Mouse (Mus musculus): ENCODE data around the gene Qrfpr. TPM values are rescaled to one million over a fixed set of nuclear protein-coding genes. Genes with fewer than 3 reads are reported as not detected.

Qrfpr gene
- polyA plus RNA-seq (2012; rRNA removed): 2.3 and 4.2 TPM in 2 replicates

DNA sequence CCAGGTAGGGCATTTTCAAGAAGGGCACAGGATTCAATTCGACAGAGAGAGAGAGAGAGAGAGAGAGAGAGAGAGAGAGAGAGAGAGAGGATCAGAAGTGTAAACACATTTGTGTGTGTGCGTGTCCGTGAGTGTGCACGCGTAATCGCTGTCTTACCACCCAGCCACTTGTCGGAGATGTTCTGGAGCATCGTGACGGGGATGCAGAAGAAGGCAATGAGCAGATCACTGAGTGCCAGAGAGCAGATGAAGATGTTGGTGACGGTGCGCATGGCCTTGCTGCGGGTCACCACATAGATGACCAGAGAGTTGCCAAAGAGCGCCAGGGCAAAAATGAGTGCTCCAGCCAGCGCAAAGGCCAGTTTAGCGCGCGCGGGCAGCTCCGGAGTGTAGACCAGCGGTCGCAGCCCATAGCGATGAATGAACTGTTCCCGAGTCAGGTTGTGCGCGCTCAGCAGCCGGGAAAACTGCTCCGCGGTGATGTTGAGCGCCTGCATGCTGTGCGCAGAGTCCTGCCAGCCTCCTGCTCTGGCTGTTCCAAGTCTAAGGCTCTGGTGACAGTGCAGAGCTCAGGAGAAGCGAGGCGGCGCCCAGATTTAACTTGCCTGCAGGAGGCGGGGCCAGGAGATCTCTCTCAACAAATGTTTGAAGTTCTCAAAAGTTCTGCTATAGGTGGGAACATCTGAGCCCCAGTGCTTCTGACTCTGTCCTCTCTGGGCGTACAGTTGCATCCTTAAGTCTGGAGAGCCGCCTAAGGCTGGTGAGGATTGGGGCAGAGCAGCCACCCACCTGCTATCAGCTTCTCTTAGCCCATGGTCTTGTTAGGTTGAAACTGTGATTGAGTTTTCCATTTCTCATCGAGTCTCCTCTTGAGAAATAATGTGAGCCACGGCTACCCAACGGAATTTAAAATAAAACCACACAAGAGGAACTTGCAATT is at the start of gene Qrfpr:
Gene Qrfpr, minus strand, starts transcription at position 571 of the 940 bp plus-strand sequence.
- DNase-seq (ENCODE audit: extremely low spot score in 1 of 2, low spot score in 1 of 2): peak in 1 of 2 experiments; percentile 68

- DNase-seq (ENCODE audit: extremely low spot score in 1 of 2, low spot score in 1 of 2): no peak
These were observed 41.8 kb upstream of the Qrfpr start for GRCm38 (mm10) chr3:36263873-36264272.

DNA sequence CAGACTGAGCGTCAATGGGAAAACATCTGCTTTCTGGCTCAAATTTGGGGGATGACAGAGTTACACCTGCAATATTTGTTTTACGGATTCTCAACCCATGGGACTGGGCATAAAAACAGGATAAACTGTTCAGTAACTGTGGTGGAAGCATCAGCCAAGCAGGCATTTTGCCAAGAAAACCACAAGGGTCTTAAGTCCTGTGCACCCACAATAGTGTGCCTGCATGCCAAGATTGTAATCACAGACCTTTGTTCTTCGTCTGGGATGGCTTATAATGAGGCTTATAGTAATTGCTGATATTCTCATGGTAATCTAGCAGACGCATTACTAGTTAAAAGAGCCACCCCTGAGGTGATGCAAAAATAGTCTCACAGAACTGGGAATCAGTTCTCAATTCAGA is 41.2 kb upstream of the Qrfpr start:
- no peak for DNase-seq (ENCODE audit: extremely low spot score in 1 of 2, low spot score in 1 of 2)

- peak; percentile 4 to 26 for DNase-seq (ENCODE audit: extremely low spot score in 1 of 2, low spot score in 1 of 2)
These were observed 28.5 kb upstream of the Qrfpr start for GRCm38 (mm10) chr3:36250585-36250984.

- no peak for DNase-seq (ENCODE audit: extremely low spot score in 1 of 2, low spot score in 1 of 2)
These were observed 26.3 kb upstream of the Qrfpr start for GRCm38 (mm10) chr3:36248446-36248845.

DNA sequence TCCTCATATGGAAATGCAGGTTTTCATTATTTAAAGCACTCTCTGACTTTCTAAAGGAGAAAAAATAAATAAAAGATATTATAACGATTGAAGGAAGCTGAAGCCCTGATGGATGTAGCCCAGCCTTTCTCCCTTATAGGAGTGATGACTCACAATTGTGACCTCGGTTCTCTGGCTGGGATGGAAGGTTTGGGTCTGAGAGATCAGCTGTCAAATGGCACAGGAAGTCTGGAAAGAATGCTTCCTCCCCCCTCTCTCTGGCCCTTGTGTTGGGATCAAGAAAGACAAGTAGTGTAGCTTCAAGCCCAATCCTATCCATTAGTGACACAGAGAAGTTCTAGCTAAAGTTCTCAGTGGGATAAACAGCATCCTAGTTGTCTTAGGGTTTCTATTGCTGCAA is 7.8 kb upstream of the Qrfpr start:
- DNase-seq (ENCODE audit: extremely low spot score in 1 of 2, low spot score in 1 of 2): no peak

GRCm38 (mm10) chr3:36227246-36227645 is 5.1 kb upstream of the Qrfpr start:
- DNase-seq (ENCODE audit: extremely low spot score in 1 of 2, low spot score in 1 of 2): no peak

- no peak for DNase-seq (ENCODE audit: extremely low spot score in 1 of 2, low spot score in 1 of 2)
These were observed 1.2 kb upstream of the Qrfpr start for GRCm38 (mm10) chr3:36223361-36223760.

DNA sequence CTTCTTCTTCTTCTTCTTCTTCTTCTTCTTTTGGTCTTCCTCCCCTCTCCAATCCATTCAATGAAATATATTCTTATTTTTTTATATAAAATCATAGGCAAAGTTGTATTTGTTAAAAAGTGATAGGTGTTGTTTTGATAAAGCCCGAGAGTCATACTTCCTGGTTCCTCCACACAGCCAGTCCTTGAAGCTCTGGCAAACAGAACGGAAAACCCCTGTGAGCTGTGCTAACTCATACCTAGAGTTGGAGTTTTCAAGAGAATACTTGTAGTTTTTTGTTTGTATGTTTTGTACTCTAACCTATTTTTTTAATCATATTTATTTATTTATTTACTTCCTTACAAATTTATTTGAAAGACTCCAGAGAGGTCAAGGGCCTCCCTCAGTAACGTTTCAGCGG is 9.4 kb downstream of the Qrfpr start:
- no peak for DNase-seq (ENCODE audit: extremely low spot score in 1 of 2, low spot score in 1 of 2)

DNA sequence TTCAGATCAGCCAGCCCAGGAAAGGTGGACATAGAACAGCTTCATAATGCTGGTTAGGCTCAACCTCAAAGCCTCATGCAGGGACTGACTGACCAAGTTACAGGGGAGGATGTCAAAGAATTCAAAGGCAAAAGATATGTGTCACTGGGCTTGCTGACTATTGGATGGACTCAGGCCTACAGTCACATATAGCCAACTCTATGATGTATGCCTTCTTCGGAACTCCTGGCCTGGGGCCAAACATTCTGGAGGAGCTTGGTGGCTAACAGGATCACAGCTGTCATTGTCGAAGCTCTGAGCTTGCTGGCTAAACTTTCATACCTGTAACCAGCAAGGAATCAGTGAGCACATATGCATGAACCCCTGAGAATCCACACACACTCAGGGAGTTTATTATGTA is 11.2 kb downstream of the Qrfpr start:
- DNase-seq (ENCODE audit: extremely low spot score in 1 of 2, low spot score in 1 of 2): no peak

- DNase-seq (ENCODE audit: extremely low spot score in 1 of 2, low spot score in 1 of 2): peak in 1 of 2 experiments; percentile 66
These were observed 12.1 kb downstream of the Qrfpr start for GRCm38 (mm10) chr3:36209776-36210555.

- DNase-seq (ENCODE audit: extremely low spot score in 1 of 2, low spot score in 1 of 2): no peak
These were observed 14.4 kb downstream of the Qrfpr start for GRCm38 (mm10) chr3:36207520-36208264.

DNA sequence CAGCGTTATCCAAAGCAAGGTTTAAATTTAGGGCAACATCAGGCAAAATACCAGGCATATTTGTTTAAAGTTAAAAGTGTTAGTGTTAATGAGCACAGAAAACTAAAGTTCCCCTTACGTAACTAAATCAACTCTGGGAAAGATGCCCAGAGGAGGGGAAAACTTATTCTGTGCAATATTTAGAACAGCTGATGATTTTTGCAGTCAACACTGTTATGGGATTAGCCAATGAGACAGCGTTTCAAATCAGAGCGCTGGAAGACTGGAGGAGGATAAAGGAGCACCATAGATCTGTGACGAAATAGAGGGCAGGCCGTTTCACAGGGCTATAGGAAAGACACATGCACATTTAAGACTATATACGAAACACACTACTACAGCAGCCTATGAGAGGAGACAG is 19.2 kb downstream of the Qrfpr start:
- peak; percentile 45 to 81 for DNase-seq (ENCODE audit: extremely low spot score in 1 of 2, low spot score in 1 of 2)

GRCm38 (mm10) chr3:36201098-36201497 is 21.0 kb downstream of the Qrfpr start:
- DNase-seq (ENCODE audit: extremely low spot score in 1 of 2, low spot score in 1 of 2): no peak

GRCm38 (mm10) chr3:36189243-36189642 is 32.9 kb downstream of the Qrfpr start:
- no peak for DNase-seq (ENCODE audit: extremely low spot score in 1 of 2, low spot score in 1 of 2)

- no peak for DNase-seq (ENCODE audit: extremely low spot score in 1 of 2, low spot score in 1 of 2)
These were observed 35.6 kb downstream of the Qrfpr start for GRCm38 (mm10) chr3:36186510-36186909.

- DNase-seq (ENCODE audit: extremely low spot score in 1 of 2, low spot score in 1 of 2): peak in 1 of 2 experiments; percentile 84
These were observed 40.6 kb downstream of the Qrfpr start for GRCm38 (mm10) chr3:36181519-36181918.

- no peak for DNase-seq (ENCODE audit: extremely low spot score in 1 of 2, low spot score in 1 of 2)
These were observed 48.4 kb downstream of the Qrfpr start for GRCm38 (mm10) chr3:36173761-36174160.

GRCm38 (mm10) chr3:36171348-36171747 is 50.8 kb downstream of the Qrfpr start:
- DNase-seq (ENCODE audit: extremely low spot score in 1 of 2, low spot score in 1 of 2): no peak

- no peak for DNase-seq (ENCODE audit: extremely low spot score in 1 of 2, low spot score in 1 of 2)
These were observed 51.4 kb downstream of the Qrfpr start for GRCm38 (mm10) chr3:36170670-36171210.

Measured in frontal cortex, adult 2 months (tissue).